Mouse (Mus musculus): Measurements from ENCODE around the gene Sept5. TPM values are rescaled to one million over a fixed set of nuclear protein-coding genes. Genes with fewer than 3 reads are reported as not detected.
A peak's percentile ranks its signal among the peaks of the same experiment; 100 is the strongest.

Gene Sept5
- polyA plus RNA-seq, 1 experiment from 2014 or later = 262 TPM

DNA sequence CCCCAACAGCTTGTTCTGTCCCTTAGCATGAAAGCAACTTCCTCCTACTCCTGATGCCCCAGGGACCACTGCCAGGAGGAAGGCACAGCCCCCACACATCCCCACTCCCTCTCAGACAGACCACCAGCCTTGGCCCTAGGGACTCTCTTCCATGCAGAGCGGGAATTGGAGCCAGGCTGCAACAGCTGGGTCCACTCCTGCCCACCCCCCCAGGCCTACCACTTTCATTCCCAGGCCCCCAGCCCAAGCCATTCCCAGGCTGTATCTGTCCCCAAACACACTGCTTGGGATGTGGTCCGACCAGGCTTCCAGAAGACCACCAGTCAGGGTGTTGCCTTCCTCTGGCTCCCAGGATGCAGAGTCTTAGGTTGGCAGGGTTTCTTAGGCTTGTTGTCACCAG, 20.7 kb downstream of the Sept5 start:
- 85% methylated on average over 2 of the region's 2 CpGs for WGBS
- no peak for ATAC-seq
- Histone ChIP-seq H3K4me2 (ENCODE audit: low read length) (no peak overlapping the region), H3K36me3 (ENCODE audit: control insufficient read depth, insufficient read depth, low read length) (no peaks in the 10 kb centered on the region), H3K4me3 (ENCODE audit: low read depth, low read length) (no peak overlapping the region), H3K9ac (ENCODE audit: low read depth, low read length) (no peak overlapping the region), H3K27ac (ENCODE audit: low read length) (no peak overlapping the region), H3K9me3 (replicated peaks; ENCODE audit: control insufficient read depth, low read length, poor library complexity, severe bottlenecking) (no peaks in the 10 kb centered on the region), H3K27me3 (ENCODE audit: control insufficient read depth, insufficient read depth, low read depth, low read length) (0 out of 2 replicates have a peak, but pooled peaks cover 3% of the 10 kb centered on the region), H3K4me1 (ENCODE audit: control insufficient read depth, insufficient read depth, low read length) (no peaks in the 10 kb centered on the region)

DNA sequence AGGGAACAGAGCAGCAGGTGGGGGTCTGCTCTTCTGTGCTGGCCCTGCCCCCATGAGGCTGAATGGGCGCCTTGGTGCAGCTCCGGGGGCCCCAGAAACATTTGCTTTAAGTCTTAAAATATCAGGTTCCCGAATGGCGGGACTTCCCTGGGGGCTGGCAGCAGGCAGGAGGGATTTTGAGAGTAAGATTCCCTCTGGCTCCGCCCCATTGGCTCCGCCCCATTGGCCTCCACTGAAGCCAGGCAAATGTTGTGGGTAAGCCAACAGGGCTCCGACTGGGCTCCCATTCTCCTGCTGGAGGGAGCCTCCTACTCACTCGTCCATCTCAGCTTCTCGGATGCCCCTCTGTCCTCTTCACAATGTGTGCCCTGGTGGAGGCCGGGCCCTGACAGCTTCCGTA, 21.5 kb downstream of the Sept5 start:
- ATAC-seq = no peak
- H3K4me2 ChIP-seq (ENCODE audit: low read length) = no peak overlapping the region

DNA sequence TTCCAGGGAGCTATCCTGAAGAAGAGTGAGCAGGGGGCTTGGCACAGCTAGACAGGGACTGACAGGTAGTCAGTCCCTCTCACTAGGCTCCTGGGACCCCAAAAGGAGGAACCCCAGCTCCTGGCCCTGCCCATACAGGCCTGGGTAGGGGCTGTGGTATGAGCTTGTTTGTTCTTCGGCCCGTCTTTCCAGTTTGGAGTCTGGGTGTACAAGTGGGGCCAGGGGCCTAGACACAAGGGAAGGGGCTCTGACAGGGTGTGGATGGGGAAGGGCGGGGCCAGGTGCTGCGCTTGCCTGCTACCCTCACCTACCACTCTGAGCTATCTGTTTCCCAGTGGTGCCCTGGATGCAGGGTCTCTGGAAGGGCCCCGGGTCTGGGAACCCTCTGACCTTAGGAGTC, 24.0 kb downstream of the Sept5 start:
- no peaks in the 10 kb centered on the region for H3K36me3 ChIP-seq (ENCODE audit: control insufficient read depth, insufficient read depth, low read length)
- H3K9me3 ChIP-seq (replicated peaks; ENCODE audit: control insufficient read depth, low read length, poor library complexity, severe bottlenecking) = no peaks in the 10 kb centered on the region
- H3K27me3 ChIP-seq (ENCODE audit: control insufficient read depth, insufficient read depth, low read depth, low read length) = 0 out of 2 replicates have a peak, but pooled peaks cover 3% of the 10 kb centered on the region
- no peak overlapping the region for H3K27ac ChIP-seq (ENCODE audit: low read length)
- WGBS = 74% methylated on average over 5 of the region's 5 CpGs
- H3K9ac ChIP-seq (ENCODE audit: low read depth, low read length) = no peak overlapping the region
- no peaks in the 10 kb centered on the region for H3K4me1 ChIP-seq (ENCODE audit: control insufficient read depth, insufficient read depth, low read length)
- no peak for ATAC-seq
- H3K4me2 ChIP-seq (ENCODE audit: low read length) = no peak overlapping the region
- H3K4me3 ChIP-seq (ENCODE audit: low read depth, low read length) = no peak overlapping the region

More for the DNA sequence above, 21.5 kb downstream of the Sept5 start:
- Histone ChIP-seq H3K36me3 (ENCODE audit: control insufficient read depth, insufficient read depth, low read length) (no peaks in the 10 kb centered on the region), H3K27ac (ENCODE audit: low read length) (no peak overlapping the region), H3K27me3 (ENCODE audit: control insufficient read depth, insufficient read depth, low read depth, low read length) (0 out of 2 replicates have a peak, but pooled peaks cover 3% of the 10 kb centered on the region), H3K4me3 (ENCODE audit: low read depth, low read length) (no peak overlapping the region), H3K4me1 (ENCODE audit: control insufficient read depth, insufficient read depth, low read length) (no peaks in the 10 kb centered on the region), H3K9me3 (replicated peaks; ENCODE audit: control insufficient read depth, low read length, poor library complexity, severe bottlenecking) (no peaks in the 10 kb centered on the region), H3K9ac (ENCODE audit: low read depth, low read length) (no peak overlapping the region)
- 6% methylated on average over 11 of the region's 11 CpGs for WGBS

DNA sequence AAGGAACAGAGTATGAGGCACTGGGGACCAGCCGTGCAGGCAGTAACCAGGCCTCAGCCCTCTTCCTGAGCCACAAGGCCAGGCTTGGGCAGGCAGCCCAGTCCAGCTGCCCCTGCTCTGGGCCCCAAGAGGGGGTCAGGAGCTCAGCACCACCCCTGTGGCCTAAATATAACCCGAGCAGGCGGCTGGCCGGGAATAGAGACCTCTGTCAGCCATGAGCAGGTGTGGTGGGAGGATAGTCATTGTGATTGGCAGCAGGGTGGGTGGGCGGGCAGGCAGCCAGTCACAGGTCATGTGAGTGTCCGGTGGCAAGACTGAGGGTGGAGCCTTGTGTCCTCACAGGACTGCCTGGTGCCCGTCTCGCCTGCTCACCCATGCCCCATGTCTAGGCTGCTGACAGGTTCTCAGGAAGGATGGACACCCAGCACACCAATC, 25.5 kb downstream of the Sept5 start:
- H3K27me3 ChIP-seq (ENCODE audit: control insufficient read depth, insufficient read depth, low read depth, low read length) = no peaks in the 10 kb centered on the region
- WGBS = 53% methylated on average over 8 of the region's 8 CpGs

DNA sequence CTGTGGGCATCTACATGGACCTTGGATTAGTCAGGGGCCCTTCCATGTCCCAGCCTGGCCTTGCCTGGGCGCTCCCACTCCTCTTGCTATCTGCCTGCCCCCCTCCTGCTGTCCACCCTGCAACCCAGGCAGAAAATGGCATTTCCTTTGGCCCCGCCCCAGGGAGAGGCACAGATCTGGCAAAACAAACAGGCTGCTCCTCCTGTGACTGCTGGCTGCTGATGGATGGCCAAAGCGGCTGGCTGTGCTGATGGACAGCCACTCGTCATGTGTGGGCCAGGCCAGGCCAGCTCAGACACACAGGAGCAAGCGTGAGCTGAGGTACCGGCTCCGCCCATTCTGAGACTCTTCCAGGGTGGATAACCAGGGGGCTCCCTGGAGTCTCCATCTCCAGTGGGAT, 28.3 kb downstream of the Sept5 start:
- H3K4me1 ChIP-seq (ENCODE audit: control insufficient read depth, insufficient read depth, low read length) = no peaks in the 10 kb centered on the region
- 68% methylated on average over 7 of the region's 7 CpGs for WGBS
- H3K4me2 ChIP-seq (ENCODE audit: low read length) = no peak overlapping the region
- no peaks in the 10 kb centered on the region for H3K9me3 ChIP-seq (replicated peaks; ENCODE audit: control insufficient read depth, low read length, poor library complexity, severe bottlenecking)
- no peak for ATAC-seq
- H3K36me3 ChIP-seq (ENCODE audit: control insufficient read depth, insufficient read depth, low read length) = no peaks in the 10 kb centered on the region
- no peak overlapping the region for H3K9ac ChIP-seq (ENCODE audit: low read depth, low read length)
- no peak overlapping the region for H3K4me3 ChIP-seq (ENCODE audit: low read depth, low read length)
- no peak overlapping the region for H3K27ac ChIP-seq (ENCODE audit: low read length)
- H3K27me3 ChIP-seq (ENCODE audit: control insufficient read depth, insufficient read depth, low read depth, low read length) = no peaks in the 10 kb centered on the region; the same call in 1 of the 2 replicates

More for the DNA sequence above, 25.5 kb downstream of the Sept5 start:
- Histone ChIP-seq H3K4me2 (ENCODE audit: low read length) (no peak overlapping the region), H3K9me3 (replicated peaks; ENCODE audit: control insufficient read depth, low read length, poor library complexity, severe bottlenecking) (no peaks in the 10 kb centered on the region), H3K4me1 (ENCODE audit: control insufficient read depth, insufficient read depth, low read length) (no peaks in the 10 kb centered on the region), H3K36me3 (ENCODE audit: control insufficient read depth, insufficient read depth, low read length) (no peaks in the 10 kb centered on the region), H3K9ac (ENCODE audit: low read depth, low read length) (no peak overlapping the region), H3K27ac (ENCODE audit: low read length) (no peak overlapping the region), H3K4me3 (ENCODE audit: low read depth, low read length) (no peak overlapping the region)
- no peak for ATAC-seq

DNA sequence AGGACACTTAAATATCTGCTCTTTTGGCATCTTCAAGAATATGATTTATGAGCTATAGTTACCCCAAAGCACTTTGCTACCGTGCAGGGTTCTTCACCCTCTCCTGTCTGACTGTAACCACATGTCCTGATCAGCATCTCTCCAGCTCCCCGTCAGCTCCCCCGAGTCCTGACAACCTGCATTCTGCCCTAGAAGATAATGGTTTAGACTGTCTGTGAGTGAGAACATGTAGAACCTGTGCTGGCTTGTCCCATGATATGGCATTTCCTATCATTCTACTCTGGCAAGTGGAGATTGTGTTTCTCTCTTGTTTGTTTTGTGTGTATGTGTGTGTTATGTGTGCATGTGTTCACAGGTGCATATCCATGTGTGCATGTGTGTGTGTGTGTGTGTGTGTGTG, 31.7 kb downstream of the Sept5 start:
- Histone ChIP-seq H3K4me1 (ENCODE audit: control insufficient read depth, insufficient read depth, low read length) (no peaks in the 10 kb centered on the region), H3K27me3 (ENCODE audit: control insufficient read depth, insufficient read depth, low read depth, low read length) (peaks cover 10% of the 10 kb centered on the region), H3K27ac (ENCODE audit: low read length) (no peak overlapping the region), H3K36me3 (ENCODE audit: control insufficient read depth, insufficient read depth, low read length) (no peaks in the 10 kb centered on the region), H3K4me3 (ENCODE audit: low read depth, low read length) (no peak overlapping the region), H3K9ac (ENCODE audit: low read depth, low read length) (no peak overlapping the region), H3K9me3 (replicated peaks; ENCODE audit: control insufficient read depth, low read length, poor library complexity, severe bottlenecking) (no peaks in the 10 kb centered on the region), H3K4me2 (ENCODE audit: low read length) (no peak overlapping the region)
- WGBS = 86% methylated on average over 3 of the region's 3 CpGs
- no peak for ATAC-seq

DNA sequence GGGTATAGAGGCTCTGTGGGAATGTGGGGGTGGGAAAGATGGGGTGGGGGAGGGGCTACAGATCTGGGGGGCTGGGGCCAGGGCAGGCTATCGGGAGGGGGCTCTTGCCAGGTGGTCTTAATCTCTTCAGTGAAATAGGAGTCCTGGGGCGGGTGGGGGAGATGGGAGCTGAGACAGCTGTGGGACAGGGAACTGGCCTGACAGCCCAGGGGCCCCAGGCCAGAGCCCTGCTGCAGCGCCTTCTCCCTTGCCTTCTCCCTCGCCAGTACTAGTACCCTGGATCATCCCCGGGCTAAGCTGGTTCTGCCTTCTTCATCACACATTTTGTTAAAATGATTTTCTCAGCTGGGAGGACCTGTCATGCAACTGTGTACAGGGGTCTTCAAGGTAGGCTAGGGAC, 33.5 kb downstream of the Sept5 start:
- H3K9ac ChIP-seq (ENCODE audit: low read depth, low read length) = no peak overlapping the region
- WGBS = 38% methylated on average over 5 of the region's 5 CpGs
- ATAC-seq = no peak

DNA sequence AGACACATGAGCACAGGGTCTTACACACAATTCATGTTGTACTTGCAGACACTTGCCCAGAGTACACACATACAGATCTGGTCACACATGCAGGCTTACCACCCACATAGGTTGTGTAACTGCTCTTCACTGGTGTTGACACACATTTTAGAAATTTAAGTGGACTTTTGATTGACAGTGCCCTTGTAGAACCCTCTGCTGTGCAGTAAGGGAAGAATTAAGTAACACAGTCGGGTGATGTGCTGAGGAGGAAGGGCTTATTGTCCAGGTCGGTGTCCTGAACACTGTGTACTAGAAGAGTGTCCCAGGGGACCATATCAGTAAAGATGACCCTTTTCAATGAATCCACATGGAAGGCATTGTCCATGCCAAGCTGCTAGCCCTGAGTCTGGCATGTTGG, 35.8 kb downstream of the Sept5 start:
- peaks cover 47% of the 10 kb centered on the region for H3K27me3 ChIP-seq (ENCODE audit: control insufficient read depth, insufficient read depth, low read depth, low read length)
- no peak for ATAC-seq

More for the DNA sequence above, 33.5 kb downstream of the Sept5 start:
- Histone ChIP-seq H3K27me3 (ENCODE audit: control insufficient read depth, insufficient read depth, low read depth, low read length) (peaks cover 24% of the 10 kb centered on the region), H3K9me3 (replicated peaks; ENCODE audit: control insufficient read depth, low read length, poor library complexity, severe bottlenecking) (no peaks in the 10 kb centered on the region), H3K36me3 (ENCODE audit: control insufficient read depth, insufficient read depth, low read length) (no peaks in the 10 kb centered on the region), H3K4me3 (ENCODE audit: low read depth, low read length) (no peak overlapping the region), H3K4me1 (ENCODE audit: control insufficient read depth, insufficient read depth, low read length) (peaks cover 5% of the 10 kb centered on the region; the same call in 1 of the 2 replicates), H3K27ac (ENCODE audit: low read length) (no peak overlapping the region), H3K4me2 (ENCODE audit: low read length) (no peak overlapping the region)

DNA sequence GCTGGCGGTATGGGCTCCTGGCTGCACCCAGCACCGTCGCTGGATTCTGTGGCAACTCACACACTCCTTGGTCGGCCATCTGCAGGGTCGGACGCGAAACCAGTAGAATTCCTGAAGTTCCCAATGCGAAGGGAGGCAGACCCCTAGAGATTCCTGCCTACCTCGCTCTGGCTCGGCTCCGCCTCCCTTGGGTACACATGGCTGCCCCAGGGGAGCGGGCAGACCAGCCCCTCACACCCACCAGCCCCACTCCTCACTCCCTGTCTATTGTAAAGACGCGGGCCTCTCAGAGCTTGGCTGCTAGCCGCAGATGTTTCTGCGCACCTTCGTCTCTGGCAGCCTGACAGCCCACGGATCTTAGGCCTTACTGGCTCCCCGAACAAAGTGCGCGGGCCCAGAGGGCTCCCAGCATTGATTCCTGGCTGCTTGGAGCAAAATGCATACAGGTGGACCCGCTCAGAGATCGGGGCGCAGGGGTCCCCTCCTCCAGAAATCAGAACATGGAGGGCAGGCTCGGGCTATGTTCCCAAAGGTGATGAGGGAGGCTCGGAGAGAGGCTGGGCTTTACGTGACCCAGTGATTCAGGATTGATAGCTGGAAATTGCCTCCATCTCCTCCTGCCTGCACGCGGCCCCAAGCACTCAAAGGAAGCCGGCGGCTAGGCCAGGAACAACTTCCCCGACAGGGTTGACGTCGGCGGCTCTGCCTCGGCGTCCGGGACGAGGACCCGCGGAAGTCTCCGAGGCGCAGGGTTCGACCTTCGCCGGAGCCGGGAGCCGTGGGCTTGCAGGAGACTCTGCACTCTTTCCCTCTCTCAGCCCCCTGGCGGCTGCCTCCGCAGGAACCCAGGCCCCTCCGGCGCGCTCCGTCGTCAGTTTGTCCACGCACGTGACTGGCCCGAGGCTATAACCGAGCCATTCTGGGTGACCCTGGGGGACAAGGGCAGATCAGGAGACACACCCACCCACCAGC, 38.4 kb downstream of the Sept5 start:
- H3K9ac ChIP-seq (ENCODE audit: low read depth, low read length) = no peak overlapping the region
- no peak overlapping the region for H3K27ac ChIP-seq (ENCODE audit: low read length)
- no peaks in the 10 kb centered on the region for H3K36me3 ChIP-seq (ENCODE audit: control insufficient read depth, insufficient read depth, low read length)
- ATAC-seq = no peak
- peaks cover 59% of the 10 kb centered on the region for H3K27me3 ChIP-seq (ENCODE audit: control insufficient read depth, insufficient read depth, low read depth, low read length)
- H3K9me3 ChIP-seq (replicated peaks; ENCODE audit: control insufficient read depth, low read length, poor library complexity, severe bottlenecking) = no peaks in the 10 kb centered on the region
- peak overlapping the region; percentile 43 for H3K4me2 ChIP-seq (ENCODE audit: low read length)
- WGBS = 1% methylated on average over 59 of the region's 59 CpGs
- peak overlapping the region; percentile 16; the same call in 1 of the 2 replicates for H3K4me3 ChIP-seq (ENCODE audit: low read depth, low read length)
- peaks cover 24% of the 10 kb centered on the region for H3K4me1 ChIP-seq (ENCODE audit: control insufficient read depth, insufficient read depth, low read length)

More for the DNA sequence above, 35.8 kb downstream of the Sept5 start:
- Histone ChIP-seq H3K4me3 (ENCODE audit: low read depth, low read length) (no peak overlapping the region), H3K4me1 (ENCODE audit: control insufficient read depth, insufficient read depth, low read length) (peaks cover 14% of the 10 kb centered on the region), H3K27ac (ENCODE audit: low read length) (no peak overlapping the region), H3K4me2 (ENCODE audit: low read length) (no peak overlapping the region), H3K9me3 (replicated peaks; ENCODE audit: control insufficient read depth, low read length, poor library complexity, severe bottlenecking) (no peaks in the 10 kb centered on the region), H3K36me3 (ENCODE audit: control insufficient read depth, insufficient read depth, low read length) (no peaks in the 10 kb centered on the region), H3K9ac (ENCODE audit: low read depth, low read length) (no peak overlapping the region)
- WGBS = 78% methylated on average over 2 of the region's 2 CpGs

Measured in midbrain, embryonic 16.5 days (tissue).